Mouse (Mus musculus): Measurements from ENCODE around the gene Bicc1. TPM values are rescaled to one million over a fixed set of nuclear protein-coding genes. Genes with fewer than 3 reads are reported as not detected.

The Bicc1 gene
- total RNA-seq, 1 experiment = 1.8 TPM

DNA sequence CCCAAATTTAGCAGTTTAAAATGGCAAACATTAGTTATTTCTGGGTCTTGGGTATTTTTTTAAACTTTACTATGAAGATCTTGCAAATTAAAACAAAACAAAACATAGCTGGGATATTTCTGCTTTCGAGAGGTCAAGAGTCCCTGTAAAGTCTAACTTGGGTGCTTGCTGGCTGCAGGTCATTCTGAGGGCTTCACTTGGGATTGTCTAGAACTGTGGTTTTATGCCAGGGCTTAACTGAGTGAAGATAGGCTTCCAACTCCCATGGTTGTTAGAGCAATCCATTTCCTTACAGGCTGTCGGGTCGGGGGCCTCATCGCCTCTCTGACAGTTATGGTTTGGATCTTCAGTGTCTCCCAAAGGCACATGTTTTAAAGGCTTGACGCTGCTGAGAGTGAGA is 11.3 kb upstream of the Bicc1 start:
- in situ Hi-C loops (cut with MboI; ENCODE audit: low sequenced_read_pairs in 2 of 2, unreplicated experiment in 2 of 2) = no loop called here
- no peak overlapping the region for H3K4me3 ChIP-seq (ENCODE audit: insufficient read depth in 1 of 2, low read depth in 1 of 2, low read length in 2 of 2, poor library complexity in 1 of 2, severe bottlenecking in 1 of 2)
- no peak for DNase-seq (ENCODE audit: low read depth, low spot score)
- peaks cover 3 to 4% of the 10 kb centered on the region in 2 experiments; a peak in 2 of 4 replicates for H3K4me1 ChIP-seq (ENCODE audit: control insufficient read depth in 2 of 2, insufficient read depth in 2 of 2, low read length in 2 of 2, poor library complexity in 1 of 2)
- no peak overlapping the region for H3K27ac ChIP-seq (ENCODE audit: insufficient read depth, low read depth, low read length, poor library complexity, severe bottlenecking)
- no peaks in the 10 kb centered on the region for H3K9me3 ChIP-seq (ENCODE audit: control insufficient read depth, insufficient read depth, low read depth, low read length)
- no peak overlapping the region for H3K9ac ChIP-seq (ENCODE audit: insufficient read depth, low read depth, low read length, poor library complexity, severe bottlenecking)
- H3K36me3 ChIP-seq (ENCODE audit: control insufficient read depth, insufficient read depth, low read length, poor library complexity, severe bottlenecking) = no peaks in the 10 kb centered on the region
- TF ChIP-seq CHD2 (IDR thresholded peaks at IDR 0.05; ENCODE audit: low read depth, low read length) (no peak), HCFC1 (IDR thresholded peaks at IDR 0.05; ENCODE audit: borderline replicate concordance, insufficient read depth, low read length) (no peak)

DNA sequence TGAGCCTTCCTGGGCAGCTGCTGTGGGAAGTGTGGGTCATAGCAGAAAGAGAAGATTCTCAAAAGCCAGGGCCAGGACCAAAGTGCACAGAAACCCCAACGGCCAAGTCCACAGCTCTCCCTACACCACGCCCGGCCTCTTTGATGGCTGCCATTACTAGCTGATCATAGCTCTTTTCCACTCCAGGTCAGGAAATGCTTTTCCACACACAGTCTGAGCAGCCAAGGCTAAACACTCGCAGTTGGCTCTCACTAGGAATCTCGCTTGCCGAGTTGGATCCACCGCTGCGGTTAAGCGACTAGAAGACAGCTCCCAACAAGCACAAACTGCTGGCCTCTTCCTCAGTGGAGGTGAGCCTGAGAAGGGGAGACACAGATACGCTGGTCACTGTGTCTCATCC is 10.3 kb upstream of the Bicc1 start:
- H3K4me1 ChIP-seq (ENCODE audit: control insufficient read depth in 2 of 2, insufficient read depth in 2 of 2, low read length in 2 of 2, poor library complexity in 1 of 2) = peaks cover 3 to 4% of the 10 kb centered on the region in 2 experiments; a peak in 2 of 4 replicates
- no peak for DNase-seq (ENCODE audit: low read depth, low spot score)
- no peak overlapping the region for H3K4me3 ChIP-seq (ENCODE audit: insufficient read depth in 1 of 2, low read depth in 1 of 2, low read length in 2 of 2, poor library complexity in 1 of 2, severe bottlenecking in 1 of 2)
- in situ Hi-C loops (cut with MboI; ENCODE audit: low sequenced_read_pairs in 2 of 2, unreplicated experiment in 2 of 2) = no loop called here
- H3K27ac ChIP-seq (ENCODE audit: insufficient read depth, low read depth, low read length, poor library complexity, severe bottlenecking) = no peak overlapping the region
- H3K9me3 ChIP-seq (ENCODE audit: control insufficient read depth, insufficient read depth, low read depth, low read length) = no peaks in the 10 kb centered on the region
- H3K9ac ChIP-seq (ENCODE audit: insufficient read depth, low read depth, low read length, poor library complexity, severe bottlenecking) = no peak overlapping the region
- H3K36me3 ChIP-seq (ENCODE audit: control insufficient read depth, insufficient read depth, low read length, poor library complexity, severe bottlenecking) = no peaks in the 10 kb centered on the region
- TF ChIP-seq ZC3H11A (IDR thresholded peaks at IDR 0.05; ENCODE audit: borderline replicate concordance, low read depth, low read length) = no peak
- no peak for TF ChIP-seq HCFC1 (IDR thresholded peaks at IDR 0.05; ENCODE audit: borderline replicate concordance, insufficient read depth, low read length)
- TF ChIP-seq MAFK (IDR thresholded peaks at IDR 0.05; ENCODE audit: insufficient read depth, low read depth, low read length) = no peak
- TF ChIP-seq ZNF384 (IDR thresholded peaks at IDR 0.05; ENCODE audit: low read depth, low read length) = no peak
- no peak for TF ChIP-seq CHD2 (IDR thresholded peaks at IDR 0.05; ENCODE audit: low read depth, low read length)

DNA sequence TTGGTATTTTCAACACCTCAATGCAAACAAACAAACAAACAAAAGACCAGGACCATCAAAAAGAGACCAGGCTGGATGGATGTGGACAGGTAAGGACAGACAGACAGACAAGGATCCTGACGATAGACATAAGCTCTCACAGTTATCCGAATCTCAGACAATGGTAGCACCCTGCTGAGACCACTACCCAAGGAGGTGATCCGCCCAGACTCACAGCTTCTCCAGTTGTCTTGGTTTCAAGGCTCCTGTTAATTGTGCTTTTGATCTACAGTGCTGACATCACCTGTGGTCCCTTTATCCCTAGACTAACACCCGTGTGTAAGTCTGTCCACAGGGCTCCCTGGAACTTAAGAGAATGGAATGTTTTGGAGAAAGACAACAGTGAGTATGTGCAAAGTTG is 9.7 kb upstream of the Bicc1 start:
- no peak for TF ChIP-seq MAFK (IDR thresholded peaks at IDR 0.05; ENCODE audit: insufficient read depth, low read depth, low read length)
- TF ChIP-seq ZC3H11A (IDR thresholded peaks at IDR 0.05; ENCODE audit: borderline replicate concordance, low read depth, low read length) = no peak
- TF ChIP-seq HCFC1 (IDR thresholded peaks at IDR 0.05; ENCODE audit: borderline replicate concordance, insufficient read depth, low read length) = no peak
- Histone ChIP-seq H3K9me3 (ENCODE audit: control insufficient read depth, insufficient read depth, low read depth, low read length) (no peaks in the 10 kb centered on the region), H3K4me1 (ENCODE audit: control insufficient read depth in 2 of 2, insufficient read depth in 2 of 2, low read length in 2 of 2, poor library complexity in 1 of 2) (peaks cover 3 to 4% of the 10 kb centered on the region in 2 experiments; a peak in 2 of 4 replicates), H3K27ac (ENCODE audit: insufficient read depth, low read depth, low read length, poor library complexity, severe bottlenecking) (no peak overlapping the region), H3K4me3 (ENCODE audit: insufficient read depth in 1 of 2, low read depth in 1 of 2, low read length in 2 of 2, poor library complexity in 1 of 2, severe bottlenecking in 1 of 2) (no peak overlapping the region), H3K36me3 (ENCODE audit: control insufficient read depth, insufficient read depth, low read length, poor library complexity, severe bottlenecking) (no peaks in the 10 kb centered on the region), H3K9ac (ENCODE audit: insufficient read depth, low read depth, low read length, poor library complexity, severe bottlenecking) (no peak overlapping the region)
- in situ Hi-C loops (cut with MboI; ENCODE audit: low sequenced_read_pairs in 2 of 2, unreplicated experiment in 2 of 2) = no loop called here
- DNase-seq (ENCODE audit: low read depth, low spot score) = no peak

DNA sequence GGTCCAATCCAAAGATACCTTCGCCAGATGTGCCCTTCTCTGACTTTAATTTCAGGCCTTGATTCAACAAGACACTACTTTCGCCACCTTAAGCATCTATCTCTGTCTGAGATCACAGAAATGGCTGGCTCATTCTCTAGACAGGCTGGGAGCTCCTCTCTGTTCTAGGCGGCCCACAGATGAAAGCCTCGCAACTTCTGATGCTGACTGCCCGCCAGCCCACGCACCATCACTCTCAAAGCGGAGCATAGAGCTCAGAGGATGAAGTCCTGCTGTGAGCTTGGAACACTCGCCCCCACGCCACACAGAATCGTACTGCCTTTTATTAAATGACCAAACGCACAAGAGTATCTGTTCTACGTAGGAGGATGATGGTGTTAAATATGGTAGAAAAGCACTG is 949 bp upstream of the Bicc1 start:
- Histone ChIP-seq H3K27ac (ENCODE audit: insufficient read depth, low read depth, low read length, poor library complexity, severe bottlenecking) (no peak overlapping the region), H3K9ac (ENCODE audit: insufficient read depth, low read depth, low read length, poor library complexity, severe bottlenecking) (no peak overlapping the region), H3K4me3 (ENCODE audit: insufficient read depth in 1 of 2, low read depth in 1 of 2, low read length in 2 of 2, poor library complexity in 1 of 2, severe bottlenecking in 1 of 2) (no peak overlapping the region), H3K4me1 (ENCODE audit: control insufficient read depth in 2 of 2, insufficient read depth in 2 of 2, low read length in 2 of 2, poor library complexity in 1 of 2) (no peaks in the 10 kb centered on the region), H3K36me3 (ENCODE audit: control insufficient read depth, insufficient read depth, low read length, poor library complexity, severe bottlenecking) (no peaks in the 10 kb centered on the region), H3K9me3 (ENCODE audit: control insufficient read depth, insufficient read depth, low read depth, low read length) (no peaks in the 10 kb centered on the region)
- no peak for DNase-seq (ENCODE audit: low read depth, low spot score)
- in situ Hi-C loops (cut with MboI; ENCODE audit: low sequenced_read_pairs in 2 of 2, unreplicated experiment in 2 of 2) = no loop called here
- no peak for TF ChIP-seq MAFK (IDR thresholded peaks at IDR 0.05; ENCODE audit: insufficient read depth, low read depth, low read length)
- no peak for TF ChIP-seq HCFC1 (IDR thresholded peaks at IDR 0.05; ENCODE audit: borderline replicate concordance, insufficient read depth, low read length)
- no peak for TF ChIP-seq CHD2 (IDR thresholded peaks at IDR 0.05; ENCODE audit: low read depth, low read length)
- TF ChIP-seq ZC3H11A (IDR thresholded peaks at IDR 0.05; ENCODE audit: borderline replicate concordance, low read depth, low read length) = no peak
- no peak for TF ChIP-seq ZNF384 (IDR thresholded peaks at IDR 0.05; ENCODE audit: low read depth, low read length)

DNA sequence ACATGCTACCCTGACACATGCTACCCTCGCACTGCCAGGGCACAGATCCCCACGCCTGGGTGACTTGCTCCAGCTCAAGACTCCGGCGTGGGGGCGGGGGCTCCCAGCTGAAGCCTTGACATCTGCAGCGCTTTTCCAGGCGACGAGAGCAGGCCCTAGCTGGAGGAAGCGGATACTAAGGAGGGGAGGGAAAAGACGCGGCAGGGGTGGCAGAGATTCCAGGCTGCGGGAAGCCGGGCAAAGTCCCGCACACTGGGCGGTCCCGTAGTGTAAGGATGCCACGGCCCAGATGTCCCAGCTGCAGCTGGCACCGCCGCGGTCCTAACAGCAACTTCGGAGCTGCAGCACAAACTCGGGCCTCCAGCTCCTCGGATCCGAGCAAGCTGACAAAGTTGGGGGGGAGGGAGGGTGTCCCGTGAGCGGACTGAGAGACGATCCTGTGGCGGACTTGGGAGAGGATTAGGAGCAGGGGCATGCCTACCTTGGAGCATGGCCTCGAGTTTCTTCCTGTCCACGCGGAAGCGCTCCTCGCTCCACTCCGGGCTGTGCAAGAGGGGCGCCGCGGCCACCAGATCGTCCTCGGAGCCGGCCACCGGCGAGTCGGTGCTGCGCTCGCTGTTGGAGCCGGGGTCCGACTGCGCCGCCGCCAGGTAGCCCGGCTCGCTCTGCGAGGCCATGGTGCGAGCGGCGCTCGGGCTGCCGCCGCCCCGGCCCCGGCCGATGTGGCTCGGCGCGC is 392 bp downstream of the Bicc1 start:
- in situ Hi-C loops (cut with MboI; ENCODE audit: low sequenced_read_pairs in 2 of 2, unreplicated experiment in 2 of 2) = no loop called here
- Histone ChIP-seq H3K27ac (ENCODE audit: insufficient read depth, low read depth, low read length, poor library complexity, severe bottlenecking) (no peak overlapping the region), H3K4me1 (ENCODE audit: control insufficient read depth in 2 of 2, insufficient read depth in 2 of 2, low read length in 2 of 2, poor library complexity in 1 of 2) (no peaks in the 10 kb centered on the region), H3K4me3 (ENCODE audit: insufficient read depth in 1 of 2, low read depth in 1 of 2, low read length in 2 of 2, poor library complexity in 1 of 2, severe bottlenecking in 1 of 2) (peak overlapping the region; percentile 76 to 93), H3K36me3 (ENCODE audit: control insufficient read depth, insufficient read depth, low read length, poor library complexity, severe bottlenecking) (no peaks in the 10 kb centered on the region), H3K9ac (ENCODE audit: insufficient read depth, low read depth, low read length, poor library complexity, severe bottlenecking) (peak overlapping the region; percentile 71), H3K9me3 (ENCODE audit: control insufficient read depth, insufficient read depth, low read depth, low read length) (no peaks in the 10 kb centered on the region)
- TF ChIP-seq ZC3H11A (IDR thresholded peaks at IDR 0.05; ENCODE audit: borderline replicate concordance, low read depth, low read length) = no peak
- no peak for TF ChIP-seq ZNF384 (IDR thresholded peaks at IDR 0.05; ENCODE audit: low read depth, low read length)
- no peak for TF ChIP-seq CHD2 (IDR thresholded peaks at IDR 0.05; ENCODE audit: low read depth, low read length)
- no peak for TF ChIP-seq HCFC1 (IDR thresholded peaks at IDR 0.05; ENCODE audit: borderline replicate concordance, insufficient read depth, low read length)
- no peak for TF ChIP-seq MAFK (IDR thresholded peaks at IDR 0.05; ENCODE audit: insufficient read depth, low read depth, low read length)
- DNase-seq (ENCODE audit: low read depth, low spot score) = no peak

Data from ES-E14 (cell line).